Mouse (Mus musculus): Measurements from ENCODE around the gene Eipr1. TPM values are rescaled to one million over a fixed set of nuclear protein-coding genes. Genes with fewer than 3 reads are reported as not detected.

Eipr1 gene
- polyA plus RNA-seq, 1 experiment: 25.7 TPM

GRCm38 (mm10) chr12:28860264-28860560 lies 108.6 kb downstream of the Eipr1 start:
- H3K4me1 ChIP-seq (ENCODE audit: control insufficient read depth, insufficient read depth, low read length): no peaks in the 10 kb centered on the region
- TF ChIP-seq POLR2A (IDR thresholded peaks at IDR 0.05; ENCODE audit: control insufficient read depth, low read depth, low read length): no peak
- TF ChIP-seq CTCF (IDR thresholded peaks at IDR 0.05; ENCODE audit: control insufficient read depth, insufficient read depth, insufficient replicate concordance, low read depth, low read length): no peak
- H3K27me3 ChIP-seq (ENCODE audit: control insufficient read depth, insufficient read depth, low read length): no peaks in the 10 kb centered on the region
- H3K36me3 ChIP-seq (ENCODE audit: control insufficient read depth, insufficient read depth, low read length): no peaks in the 10 kb centered on the region; the same call in 1 of the 2 replicates
- H3K27ac ChIP-seq (ENCODE audit: control insufficient read depth, insufficient read depth, low read depth, low read length): no peak overlapping the region
- H3K4me3 ChIP-seq (ENCODE audit: control insufficient read depth, low read depth, low read length): no peak overlapping the region

- H3K27ac ChIP-seq (ENCODE audit: control insufficient read depth, insufficient read depth, low read depth, low read length): no peak overlapping the region
- no peak overlapping the region for H3K4me3 ChIP-seq (ENCODE audit: control insufficient read depth, low read depth, low read length)
- no peaks in the 10 kb centered on the region for H3K27me3 ChIP-seq (ENCODE audit: control insufficient read depth, insufficient read depth, low read length)
- no peaks in the 10 kb centered on the region for H3K4me1 ChIP-seq (ENCODE audit: control insufficient read depth, insufficient read depth, low read length)
- TF ChIP-seq CTCF (IDR thresholded peaks at IDR 0.05; ENCODE audit: control insufficient read depth, insufficient read depth, insufficient replicate concordance, low read depth, low read length) (no peak), POLR2A (IDR thresholded peaks at IDR 0.05; ENCODE audit: control insufficient read depth, low read depth, low read length) (no peak)
- H3K36me3 ChIP-seq (ENCODE audit: control insufficient read depth, insufficient read depth, low read length): peaks cover 2% of the 10 kb centered on the region
Observed at GRCm38 (mm10) chr12:28863260-28863659, 111.7 kb downstream of the Eipr1 start.

DNA sequence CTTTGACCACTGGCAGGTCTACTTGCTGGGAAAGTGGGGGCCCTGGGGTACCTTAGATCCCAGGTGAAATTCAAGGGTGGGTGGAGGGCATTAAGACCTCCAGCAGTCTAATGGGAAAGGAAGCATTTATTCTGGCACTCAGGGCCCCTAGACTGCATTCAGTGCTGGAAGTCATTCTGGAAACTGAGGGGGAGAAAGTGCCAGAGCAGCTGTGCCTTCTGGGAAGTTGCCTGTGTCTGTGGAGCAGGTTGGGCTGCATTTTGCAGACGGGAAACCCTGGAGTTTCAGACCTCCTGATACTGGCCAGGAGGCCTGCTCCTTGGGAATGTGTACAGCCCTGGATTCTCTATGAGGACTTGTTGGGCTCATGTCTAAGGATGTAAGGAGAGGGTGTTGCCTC lies 114.5 kb downstream of the Eipr1 start:
- H3K27ac ChIP-seq (ENCODE audit: control insufficient read depth, insufficient read depth, low read depth, low read length): no peak overlapping the region
- no peaks in the 10 kb centered on the region for H3K27me3 ChIP-seq (ENCODE audit: control insufficient read depth, insufficient read depth, low read length)
- H3K4me1 ChIP-seq (ENCODE audit: control insufficient read depth, insufficient read depth, low read length): no peaks in the 10 kb centered on the region
- no peak for TF ChIP-seq POLR2A (IDR thresholded peaks at IDR 0.05; ENCODE audit: control insufficient read depth, low read depth, low read length)
- no peak for TF ChIP-seq CTCF (IDR thresholded peaks at IDR 0.05; ENCODE audit: control insufficient read depth, insufficient read depth, insufficient replicate concordance, low read depth, low read length)
- H3K4me3 ChIP-seq (ENCODE audit: control insufficient read depth, low read depth, low read length): no peak overlapping the region
- peaks cover 2% of the 10 kb centered on the region for H3K36me3 ChIP-seq (ENCODE audit: control insufficient read depth, insufficient read depth, low read length)

DNA sequence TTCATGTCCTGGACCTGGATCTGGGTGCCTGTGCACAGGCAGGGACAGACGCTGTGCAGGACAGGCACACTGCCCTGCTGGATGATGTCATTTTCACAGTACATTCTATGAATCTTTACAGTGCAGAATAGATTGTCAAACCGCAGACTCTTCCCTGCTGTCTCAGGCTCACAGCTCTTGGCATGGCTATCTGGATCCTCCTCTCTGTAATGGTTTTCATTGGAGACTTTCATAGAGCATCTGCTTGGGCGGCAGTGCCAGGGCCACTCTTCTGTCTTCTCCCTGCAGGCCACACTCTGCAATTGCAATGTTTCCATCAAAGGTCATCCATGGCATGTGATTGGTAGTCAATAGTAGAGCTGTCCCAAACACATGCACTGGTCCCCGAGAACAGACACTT lies 117.2 kb downstream of the Eipr1 start:
- Histone ChIP-seq H3K4me1 (ENCODE audit: control insufficient read depth, insufficient read depth, low read length) (no peaks in the 10 kb centered on the region), H3K27me3 (ENCODE audit: control insufficient read depth, insufficient read depth, low read length) (no peaks in the 10 kb centered on the region), H3K4me3 (ENCODE audit: control insufficient read depth, low read depth, low read length) (no peak overlapping the region), H3K27ac (ENCODE audit: control insufficient read depth, insufficient read depth, low read depth, low read length) (no peak overlapping the region), H3K36me3 (ENCODE audit: control insufficient read depth, insufficient read depth, low read length) (peaks cover 2% of the 10 kb centered on the region)
- TF ChIP-seq CTCF (IDR thresholded peaks at IDR 0.05; ENCODE audit: control insufficient read depth, insufficient read depth, insufficient replicate concordance, low read depth, low read length) (no peak), POLR2A (IDR thresholded peaks at IDR 0.05; ENCODE audit: control insufficient read depth, low read depth, low read length) (no peak)

GRCm38 (mm10) chr12:28872271-28872670 lies 120.7 kb downstream of the Eipr1 start:
- TF ChIP-seq POLR2A (IDR thresholded peaks at IDR 0.05; ENCODE audit: control insufficient read depth, low read depth, low read length) (no peak), CTCF (IDR thresholded peaks at IDR 0.05; ENCODE audit: control insufficient read depth, insufficient read depth, insufficient replicate concordance, low read depth, low read length) (no peak)
- Histone ChIP-seq H3K27me3 (ENCODE audit: control insufficient read depth, insufficient read depth, low read length) (no peaks in the 10 kb centered on the region), H3K4me3 (ENCODE audit: control insufficient read depth, low read depth, low read length) (no peak overlapping the region), H3K27ac (ENCODE audit: control insufficient read depth, insufficient read depth, low read depth, low read length) (no peak overlapping the region), H3K36me3 (ENCODE audit: control insufficient read depth, insufficient read depth, low read length) (no peaks in the 10 kb centered on the region), H3K4me1 (ENCODE audit: control insufficient read depth, insufficient read depth, low read length) (no peaks in the 10 kb centered on the region)

- H3K36me3 ChIP-seq (ENCODE audit: control insufficient read depth, insufficient read depth, low read length): no peaks in the 10 kb centered on the region
- no peaks in the 10 kb centered on the region for H3K4me1 ChIP-seq (ENCODE audit: control insufficient read depth, insufficient read depth, low read length)
- no peak overlapping the region for H3K27ac ChIP-seq (ENCODE audit: control insufficient read depth, insufficient read depth, low read depth, low read length)
- TF ChIP-seq POLR2A (IDR thresholded peaks at IDR 0.05; ENCODE audit: control insufficient read depth, low read depth, low read length) (no peak), CTCF (IDR thresholded peaks at IDR 0.05; ENCODE audit: control insufficient read depth, insufficient read depth, insufficient replicate concordance, low read depth, low read length) (no peak)
- H3K4me3 ChIP-seq (ENCODE audit: control insufficient read depth, low read depth, low read length): no peak overlapping the region
- no peaks in the 10 kb centered on the region for H3K27me3 ChIP-seq (ENCODE audit: control insufficient read depth, insufficient read depth, low read length)
Observed at GRCm38 (mm10) chr12:28874781-28875251, 123.2 kb downstream of the Eipr1 start.

- Histone ChIP-seq H3K4me1 (ENCODE audit: control insufficient read depth, insufficient read depth, low read length) (no peaks in the 10 kb centered on the region), H3K4me3 (ENCODE audit: control insufficient read depth, low read depth, low read length) (no peak overlapping the region), H3K27me3 (ENCODE audit: control insufficient read depth, insufficient read depth, low read length) (no peaks in the 10 kb centered on the region), H3K27ac (ENCODE audit: control insufficient read depth, insufficient read depth, low read depth, low read length) (no peak overlapping the region), H3K36me3 (ENCODE audit: control insufficient read depth, insufficient read depth, low read length) (no peaks in the 10 kb centered on the region)
- no peak for TF ChIP-seq POLR2A (IDR thresholded peaks at IDR 0.05; ENCODE audit: control insufficient read depth, low read depth, low read length)
- TF ChIP-seq CTCF (IDR thresholded peaks at IDR 0.05; ENCODE audit: control insufficient read depth, insufficient read depth, insufficient replicate concordance, low read depth, low read length): no peak
Observed at GRCm38 (mm10) chr12:28875471-28875870, 123.9 kb downstream of the Eipr1 start.

DNA sequence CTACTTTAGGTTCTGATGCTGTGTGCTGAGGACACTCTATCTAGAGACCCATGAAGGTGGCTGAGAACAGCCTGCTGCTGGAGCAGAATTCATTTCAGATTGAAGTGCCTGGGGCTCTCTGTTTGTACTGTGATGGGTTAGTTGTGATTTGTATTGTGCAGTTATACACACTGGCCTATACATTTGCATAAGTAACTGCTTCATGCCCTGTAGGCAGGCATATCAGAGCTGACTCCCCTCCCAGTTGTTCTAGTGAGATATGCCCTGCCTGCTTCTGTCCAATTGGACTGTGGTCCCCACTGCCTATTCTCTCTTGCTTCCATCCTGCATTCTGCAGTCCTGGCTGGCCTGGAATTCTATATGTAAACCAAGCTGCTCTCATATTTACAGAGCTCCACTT lies 128.9 kb downstream of the Eipr1 start:
- TF ChIP-seq POLR2A (IDR thresholded peaks at IDR 0.05; ENCODE audit: control insufficient read depth, low read depth, low read length): no peak
- no peak for TF ChIP-seq CTCF (IDR thresholded peaks at IDR 0.05; ENCODE audit: control insufficient read depth, insufficient read depth, insufficient replicate concordance, low read depth, low read length)
- Histone ChIP-seq H3K4me1 (ENCODE audit: control insufficient read depth, insufficient read depth, low read length) (no peaks in the 10 kb centered on the region), H3K36me3 (ENCODE audit: control insufficient read depth, insufficient read depth, low read length) (no peaks in the 10 kb centered on the region), H3K4me3 (ENCODE audit: control insufficient read depth, low read depth, low read length) (no peak overlapping the region), H3K27ac (ENCODE audit: control insufficient read depth, insufficient read depth, low read depth, low read length) (no peak overlapping the region), H3K27me3 (ENCODE audit: control insufficient read depth, insufficient read depth, low read length) (no peaks in the 10 kb centered on the region)

Measured in testis, adult 2 months (tissue).